8 mouse cellular contexts compared by ENCODE assay signal in genomic region chr7:128004487-128005362, GRCm38 (mm10). TPM values are rescaled to one million over a fixed set of nuclear protein-coding genes. Genes with fewer than 3 reads are reported as not detected.
DNase-seq lines count a peak whose midpoint lies in the region; ATAC-seq and TF ChIP-seq lines count a peak whose summit lies in the region.

No protein-coding gene starts in this region.

- no peak for TF ChIP-seq CTCF in stomach, postnatal 0 days (IDR thresholded peaks at IDR 0.05; ENCODE audit: low read depth)

- H3K27ac ChIP-seq in intestine, embryonic 15.5 days, result peak overlapping the region; percentile 91
- H3K27ac ChIP-seq in stomach, postnatal 0 days (replicated peaks), result peak overlapping the region; percentile 90

- peak; percentile 88 for TF ChIP-seq EP300 in stomach, postnatal 0 days (optimal IDR thresholded peaks at IDR 0.05)

- peak overlapping the region; percentile 54 for H3K4me2 ChIP-seq in intestine, embryonic 15.5 days (replicated peaks)
- peak overlapping the region; percentile 49 for H3K4me2 ChIP-seq in stomach, postnatal 0 days (replicated peaks; ENCODE audit: low read depth)

- 21% methylated on average over 35 of the region's 35 CpGs for WGBS in intestine, embryonic 15.5 days
- WGBS in stomach, postnatal 0 days, result 23% methylated on average over 35 of the region's 35 CpGs

- H3K36me3 ChIP-seq in intestine, embryonic 15.5 days, result no peaks in the 10 kb centered on the region
- no peaks in the 10 kb centered on the region for H3K36me3 ChIP-seq in stomach, postnatal 0 days (ENCODE audit: control insufficient read depth, insufficient read depth, low read length)

- H3K9ac ChIP-seq in intestine, embryonic 15.5 days, result peak overlapping the region; percentile 48
- peak overlapping the region; percentile 55 for H3K9ac ChIP-seq in stomach, postnatal 0 days (ENCODE audit: low read length)

- H3K4me1 ChIP-seq in intestine, embryonic 15.5 days (replicated peaks), result peaks cover 18% of the 10 kb centered on the region
- H3K4me1 ChIP-seq in stomach, postnatal 0 days (replicated peaks; ENCODE audit: control insufficient read depth, insufficient read depth), result 0 out of 2 replicates have a peak, but pooled peaks cover 2% of the 10 kb centered on the region

- DNase-seq in cerebellum, adult 11-12 months, result peak; percentile 27
- no peak for DNase-seq in cerebellum, adult 11 months
- DNase-seq in gastrocnemius, adult 8-10 months (ENCODE audit: low spot score in 2 of 2), result peak; percentile 53 to 58
- DNase-seq in lung, adult 18-20 months, result peak; percentile 64 to 70
- DNase-seq in stomach, postnatal 0 days (ENCODE audit: low spot score), result peak; percentile 77
- no peak for DNase-seq in spleen, postnatal 36 days (ENCODE audit: low spot score in 2 of 2)
- DNase-seq in left cerebral cortex, adult 8-10 months (ENCODE audit: low spot score in 2 of 2), result no peak

- H3K27me3 ChIP-seq in intestine, embryonic 15.5 days (replicated peaks), result no peaks in the 10 kb centered on the region
- no peaks in the 10 kb centered on the region for H3K27me3 ChIP-seq in stomach, postnatal 0 days (ENCODE audit: control insufficient read depth, insufficient read depth, low read length)

- H3K4me3 ChIP-seq in intestine, embryonic 15.5 days (replicated peaks), result peak overlapping the region; percentile 25
- peak overlapping the region; percentile 19; the same call in 1 of the 2 replicates for H3K4me3 ChIP-seq in stomach, postnatal 0 days (ENCODE audit: low read depth, low read length)

- peak; percentile 89 for ATAC-seq in intestine, embryonic 15.5 days
- peak; percentile 81 for ATAC-seq in stomach, postnatal 0 days (ENCODE audit: low FRiP score, low TSS enrichment)

- no peaks in the 10 kb centered on the region for H3K9me3 ChIP-seq in intestine, embryonic 15.5 days
- no peaks in the 10 kb centered on the region for H3K9me3 ChIP-seq in stomach, postnatal 0 days (ENCODE audit: control insufficient read depth, low read length)

RNA-seq across cellular contexts. Expression of gene Trim72, which starts 1.0 kb away (rescaled TPM):
- total RNA-seq in gastrocnemius, adult 8-10 months (2022), result 100 to 1,000 TPM; 204 to 246 (median 223) TPM
- 0.19 and 0.53 TPM in 2 replicates for polyA plus RNA-seq in intestine, embryonic 15.5 days (2015; fragmentation: Nextera tagmentation; extraction: Ambion mirVana)
- 0.38 and 0.52 TPM in 2 replicates for polyA plus RNA-seq in stomach, postnatal 0 days (2015; fragmentation: Nextera tagmentation; extraction: Ambion mirVana)
- total RNA-seq in left cerebral cortex, adult 8-10 months (2022), result 1 to 10 TPM in 3 of 4 experiments, under 1 TPM in 1; 0.96 to 1.5 (median 1.4) TPM

RNA-seq across cellular contexts. Expression of gene Pycard, which starts 11.1 kb away (rescaled TPM):
- under 1 TPM in 3 of 4 experiments, not detected in 1; 0.21 to 0.75 (median 0.43) TPM for total RNA-seq in gastrocnemius, adult 8-10 months (2022)
- 418 and 480 TPM in 2 replicates for polyA plus RNA-seq in intestine, embryonic 15.5 days (2015; fragmentation: Nextera tagmentation; extraction: Ambion mirVana)
- 266 and 273 TPM in 2 replicates for polyA plus RNA-seq in stomach, postnatal 0 days (2015; fragmentation: Nextera tagmentation; extraction: Ambion mirVana)
- total RNA-seq in left cerebral cortex, adult 8-10 months (2022), result 10 to 100 TPM in 1 of 4 experiments, 1 to 10 TPM in 3; 2.6 to 11.7 (median 5.2) TPM

RNA-seq across cellular contexts. Expression of gene Fus, which starts 37.5 kb away (rescaled TPM):
- total RNA-seq in gastrocnemius, adult 8-10 months (2022), result 10 to 100 TPM; 52.0 to 94.3 (median 70.5) TPM
- 306 and 315 TPM in 2 replicates for polyA plus RNA-seq in intestine, embryonic 15.5 days (2015; fragmentation: Nextera tagmentation; extraction: Ambion mirVana)
- polyA plus RNA-seq in stomach, postnatal 0 days (2015; fragmentation: Nextera tagmentation; extraction: Ambion mirVana), result 124 and 130 TPM in 2 replicates
- 100 to 1,000 TPM; 329 to 369 (median 354) TPM for total RNA-seq in left cerebral cortex, adult 8-10 months (2022)

RNA-seq across cellular contexts. Expression of gene Itgam, which starts 57.7 kb away (rescaled TPM):
- 1 to 10 TPM in 2 of 4 experiments, under 1 TPM in 2; 0.60 to 3.1 (median 1.1) TPM for total RNA-seq in gastrocnemius, adult 8-10 months (2022)
- 2.1 TPM in 2 replicates for polyA plus RNA-seq in intestine, embryonic 15.5 days (2015; fragmentation: Nextera tagmentation; extraction: Ambion mirVana)
- polyA plus RNA-seq in stomach, postnatal 0 days (2015; fragmentation: Nextera tagmentation; extraction: Ambion mirVana), result 0.91 and 0.99 TPM in 2 replicates
- 10 to 100 TPM; 11.2 to 21.7 (median 15.7) TPM for total RNA-seq in left cerebral cortex, adult 8-10 months (2022)

RNA-seq across cellular contexts. Expression of gene Gm49368, which starts 57.8 kb away (rescaled TPM):
- not detected for total RNA-seq in gastrocnemius, adult 8-10 months (2022)
- not detected in 2 replicates for polyA plus RNA-seq in intestine, embryonic 15.5 days (2015; fragmentation: Nextera tagmentation; extraction: Ambion mirVana)
- polyA plus RNA-seq in stomach, postnatal 0 days (2015; fragmentation: Nextera tagmentation; extraction: Ambion mirVana), result not detected in 2 replicates
- under 1 TPM in 2 of 4 experiments, not detected in 2; 0.14 to 0.18 TPM for total RNA-seq in left cerebral cortex, adult 8-10 months (2022)

Comparison
In these comparisons a context has a peak if more than half of its experiments do, and no peak if none do; other contexts are left out.
1. DNase-seq: peak in cerebellum, adult 11-12 months (single experiment), gastrocnemius, adult 8-10 months (2 of 2), lung, adult 18-20 months (2 of 2) and stomach, postnatal 0 days (single experiment); none in cerebellum, adult 11 months (single experiment), spleen, postnatal 36 days (0 of 2) and left cerebral cortex, adult 8-10 months (0 of 2).
2. RNA of gene Trim72, which starts 1.0 kb away (total RNA-seq): 204 to 246 TPM in gastrocnemius, adult 8-10 months; 0.96 to 1.5 TPM in left cerebral cortex, adult 8-10 months; every median in the first group is over 10 times any median in the second.